ENCODE assay signal across 10 mouse cellular contexts in genomic region chr4:139054300-139054923, GRCm38 (mm10). TPM values are rescaled to one million over a fixed set of nuclear protein-coding genes. Genes with fewer than 3 reads are reported as not detected.
DNase-seq lines count a peak whose midpoint lies in the region; ATAC-seq lines count a peak whose summit lies in the region.
"Had no signal": no experiment of that assay in that cellular context is flagged by ENCODE, and none has a peak within 500 bp of the region (broad histone marks: within the 10 kb centered on the region; RNA-seq: fewer than 3 reads in every experiment).

No protein-coding gene starts in this region.

- no peak for ATAC-seq in cerebellum, adult (ENCODE audit: insufficient number of reproducible peaks, low FRiP score, low TSS enrichment)
- peak; percentile 76 for ATAC-seq in midbrain, embryonic 13.5 days

- H3K36me3 ChIP-seq in midbrain, embryonic 13.5 days, result no peaks in the 10 kb centered on the region
- H3K36me3 ChIP-seq in limb, embryonic 10.5 days, result no peaks in the 10 kb centered on the region

- no peaks in the 10 kb centered on the region for H3K9me3 ChIP-seq in midbrain, embryonic 13.5 days
- H3K9me3 ChIP-seq in limb, embryonic 10.5 days (replicated peaks), result no peaks in the 10 kb centered on the region

- intact Hi-C loops in heart, postnatal 14 days (cut with DNase I), result no loop called here

- peak; percentile 66 to 75 for DNase-seq in cerebellum, postnatal 14 days
- peak; percentile 74 for DNase-seq in MN1 (ENCODE audit: low spot score)
- DNase-seq in heart, postnatal 14 days, result peak; percentile 22
- DNase-seq in limb, embryonic 10.5 days (ENCODE audit: low spot score), result no peak
- no peak for DNase-seq in kidney, postnatal 14 days
- DNase-seq in thymus, postnatal 14 days, result no peak

- H3K27ac ChIP-seq in midbrain, embryonic 13.5 days, result no peak overlapping the region; the same call in 1 of the 2 replicates
- no peak overlapping the region for H3K27ac ChIP-seq in limb, embryonic 10.5 days

- H3K4me2 ChIP-seq in midbrain, embryonic 13.5 days (replicated peaks), result no peak overlapping the region

- no peak overlapping the region for H3K9ac ChIP-seq in midbrain, embryonic 13.5 days (replicated peaks)

- H3K4me3 ChIP-seq in midbrain, embryonic 13.5 days (replicated peaks), result no peak overlapping the region
- no peak overlapping the region for H3K4me3 ChIP-seq in limb, embryonic 10.5 days

- peaks cover 8% of the 10 kb centered on the region for H3K4me1 ChIP-seq in midbrain, embryonic 13.5 days (replicated peaks)
- no peaks in the 10 kb centered on the region; the same call in 1 of the 2 replicates for H3K4me1 ChIP-seq in limb, embryonic 10.5 days

- H3K27me3 ChIP-seq in midbrain, embryonic 13.5 days, result peaks cover 12% of the 10 kb centered on the region; the same call in 1 of the 2 replicates
- H3K27me3 ChIP-seq in limb, embryonic 10.5 days (ENCODE audit: low read depth, poor library complexity, severe bottlenecking), result no peaks in the 10 kb centered on the region

- 47% methylated on average over 9 of the region's 9 CpGs for WGBS in midbrain, embryonic 13.5 days
- WGBS in limb, embryonic 10.5 days, result 50% methylated on average over 9 of the region's 9 CpGs

RNA-seq across cellular contexts. Expression of gene Htr6, which starts 21.0 kb away (rescaled TPM):
- not detected for total RNA-seq in heart, postnatal 14 days (2021)
- polyA plus RNA-seq in midbrain, embryonic 13.5 days (2015; fragmentation: Nextera tagmentation; extraction: Ambion mirVana), result 0.11 and 0.14 TPM in 2 replicates
- polyA plus RNA-seq in limb, embryonic 10.5 days (2016; fragmentation: Nextera tagmentation; extraction: Ambion mirVana), result not detected in 2 replicates
- total RNA-seq: common myeloid progenitor, adult 5-6 weeks; liver, adult 2 months had no signal
- polyA plus RNA-seq: liver, adult 2 months had no signal

RNA-seq across cellular contexts. Expression of gene Nbl1, which starts 38.4 kb away (rescaled TPM):
- 10 to 100 TPM; 32.1 to 32.2 TPM for total RNA-seq in heart, postnatal 14 days (2021)
- 22.1 and 32.0 TPM in 2 replicates for polyA plus RNA-seq in midbrain, embryonic 13.5 days (2015; fragmentation: Nextera tagmentation; extraction: Ambion mirVana)
- polyA plus RNA-seq in limb, embryonic 10.5 days (2016; fragmentation: Nextera tagmentation; extraction: Ambion mirVana), result 12.5 and 28.7 TPM in 2 replicates
- total RNA-seq: common myeloid progenitor, adult 5-6 weeks had no signal

Comparison
In these comparisons a context has a peak if more than half of its experiments do, and no peak if none do; other contexts are left out.
1. DNase-seq: peak in cerebellum, postnatal 14 days (2 of 2), MN1 (single experiment) and heart, postnatal 14 days (2 of 2); none in limb, embryonic 10.5 days (single experiment), kidney, postnatal 14 days (single experiment) and thymus, postnatal 14 days (single experiment).